Mouse (Mus musculus) myocyte (in vitro differentiated cells): Measurements from ENCODE around the gene Lrrc28.

ENCODE experiments used
- MYOG ChIP-seq, 3 experiments: IDR thresholded peaks; one replicate each; pipeline ENCODE4 v1.6.1; 2011; ENCODE audit warnings: control low read depth in 2 of 3, low read depth in 2 of 3, mild to moderate bottlenecking in 2 of 3; ENCODE audit not compliant: insufficient read length in 2 of 3, control insufficient read depth in 1 of 3, insufficient read depth in 1 of 3
- POLR2A ChIP-seq: IDR thresholded peaks from one replicate; pipeline ENCODE4 v1.6.1; 2011; ENCODE audit warnings: low read depth, mild to moderate bottlenecking, control low read depth, moderate library complexity; ENCODE audit not compliant: insufficient read length
- POLR2AphosphoS2 ChIP-seq: IDR thresholded peaks from one replicate; pipeline ENCODE4 v1.6.1; 2011; ENCODE audit warnings: low read depth, control low read depth; ENCODE audit not compliant: insufficient read length
- USF1 ChIP-seq: IDR thresholded peaks from one replicate; pipeline ENCODE4 v1.6.1; 2011; ENCODE audit warnings: low read depth, mild to moderate bottlenecking, control low read depth, moderate library complexity

- TF ChIP-seq MYOG (IDR thresholded peaks at IDR 0.05; ENCODE audit: control insufficient read depth in 1 of 3, insufficient read depth in 1 of 3, insufficient read length in 2 of 3, low read depth in 2 of 3) (no peak), POLR2A (no peak), POLR2AphosphoS2 (no peak), USF1 (no peak)
Measured at GRCm38 (mm10) chr7:67520959-67521358, 124.1 kb downstream of the Lrrc28 start.
